Mouse (Mus musculus) kidney, adult 10 weeks (tissue): ENCODE results near the gene Nphp3. TPM values are rescaled to one million over a fixed set of nuclear protein-coding genes. Genes with fewer than 3 reads are reported as not detected.

Experiments used
- polyA plus RNA-seq: library from polyadenylated mRNA; stranded (reverse); fragments of 350-450 nt; fragmentation: Illumina TruSeq; extraction: RNeasy Lipid Tissue Mini Kit (QIAGEN cat#74804); gene quantifications from one replicate; pipeline ENCODE4 v1.2.3, GENCODE M21; 2014; ENCODE audit warnings: low read depth, low replicate concordance

The Nphp3 gene
- 5.4 TPM for polyA plus RNA-seq

DNA sequence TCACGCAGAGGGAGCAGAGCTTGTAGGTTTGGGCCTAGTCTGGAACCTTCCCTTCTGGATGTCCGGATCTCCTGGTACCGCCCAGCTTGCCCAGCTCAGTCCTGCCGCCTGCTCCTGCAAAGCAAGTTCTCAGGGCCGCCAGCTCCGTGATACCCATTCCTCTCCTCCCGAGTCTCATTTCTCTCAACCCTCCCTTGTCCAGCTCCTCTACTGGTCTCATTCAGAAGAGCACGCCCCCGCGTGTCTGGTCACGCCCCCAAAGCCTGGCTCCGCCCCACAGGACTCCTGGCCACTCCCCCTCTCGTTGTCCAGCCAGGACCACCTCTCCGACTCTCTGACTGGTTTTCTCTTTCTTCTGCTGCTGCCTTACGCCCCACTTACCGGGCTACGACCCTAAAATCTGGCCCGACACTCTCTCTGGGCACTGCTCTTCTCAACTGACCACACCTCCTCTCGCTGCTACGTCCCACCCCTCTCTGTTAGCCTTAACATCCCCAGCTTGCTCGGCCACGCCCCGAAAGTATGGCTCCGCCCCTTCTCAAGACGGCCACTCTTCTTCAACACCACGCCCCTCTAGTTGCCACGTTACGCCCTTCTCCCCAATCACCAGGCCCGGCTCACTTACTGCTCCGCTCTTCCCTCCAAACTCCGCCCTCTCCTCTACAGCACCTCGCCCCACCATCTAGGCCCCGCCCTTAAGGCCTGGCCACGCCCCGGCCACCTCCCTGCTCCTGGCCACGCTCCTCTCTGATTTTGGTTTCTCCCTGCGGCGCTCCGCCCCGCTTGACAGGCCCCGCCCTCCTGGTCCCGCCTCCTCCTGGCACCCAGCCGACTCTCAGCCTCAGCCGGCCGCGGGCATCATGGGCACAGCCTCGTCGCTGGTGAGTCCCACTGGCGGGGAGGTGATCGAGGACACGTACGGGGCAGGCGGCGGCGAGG, at the start of gene Nphp3:
Gene Nphp3 (plus strand): TSS at position 624 of the 939 bp plus-strand sequence.

GRCm38 (mm10) chr9:104040362-104040761, 38.0 kb downstream of the Nphp3 start, which contains the start of gene Gm28305:
Gene Gm28305, plus strand, starts transcription at chr9:104040662.

GRCm38 (mm10) chr9:104062430-104063243, 60.3 kb downstream of the Nphp3 start, which contains the start of gene Uba5:
Gene Uba5, minus strand, starts transcription at chr9:104063134.

DNA sequence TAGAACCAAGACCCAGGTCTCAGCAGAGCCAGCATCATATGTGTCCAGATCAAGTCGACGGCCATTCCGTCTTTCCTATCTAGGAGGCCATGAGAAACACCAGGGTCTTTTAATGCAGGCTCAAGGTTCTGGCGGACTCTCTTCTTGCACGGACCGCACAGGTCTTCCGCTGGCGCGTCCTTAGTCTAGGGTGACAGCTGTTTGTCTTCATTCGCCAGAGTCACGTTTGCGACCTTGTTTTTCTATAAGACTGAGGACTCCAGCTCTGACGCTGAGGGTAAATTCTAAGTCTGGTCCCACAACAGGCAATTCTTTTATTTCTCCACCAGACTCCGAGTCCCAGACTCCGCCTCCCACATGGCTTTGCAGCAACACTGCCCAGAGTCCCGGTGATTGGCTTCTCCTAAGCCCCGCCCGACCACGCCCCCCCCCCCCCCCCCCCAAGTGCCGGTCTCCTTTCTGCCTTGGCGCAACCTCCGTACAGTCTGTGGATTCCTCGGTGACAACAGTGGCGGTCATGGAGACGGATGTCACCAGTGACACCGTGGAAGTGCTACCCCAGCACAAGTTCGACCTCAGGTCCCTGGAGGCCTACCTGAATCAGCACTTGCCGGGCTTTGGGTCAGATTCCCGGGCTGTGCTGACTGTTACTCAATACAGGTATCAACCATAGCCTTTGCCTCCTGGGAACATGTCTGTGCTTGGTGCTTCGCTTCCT, 61.1 kb downstream of the Nphp3 start, which contains the start of gene Acad11:
Gene Acad11 (plus strand): TSS at position 134 of the 718 bp plus-strand sequence.

Other genes starting within 250 kb of the Nphp3 start
- 0.49 TPM for gene Tmem108, start 240.7 kb upstream of the Nphp3 start, polyA plus RNA-seq
- gene Gm28305, start 38.1 kb downstream of the Nphp3 start, polyA plus RNA-seq = not detected
- gene Uba5, start 60.6 kb downstream of the Nphp3 start, polyA plus RNA-seq = 53.1 TPM
- 223 TPM for gene Acad11, start 60.8 kb downstream of the Nphp3 start, polyA plus RNA-seq
- 0.57 TPM for gene Ackr4, start 124.4 kb downstream of the Nphp3 start, polyA plus RNA-seq